Mouse (Mus musculus) layer of hippocampus, postnatal 10 days (tissue): ENCODE measurements around the gene Acadvl. TPM values are rescaled to one million over a fixed set of nuclear protein-coding genes. Genes with fewer than 3 reads are reported as not detected.

ENCODE experiments used
- microRNA-seq, 2 experiments: library from miRNA; unstranded; fragments of <30 nt; microRNA quantifications; one replicate each; pipeline ENCODE4 v1.2.0; 2021
- total RNA-seq, 2 experiments: library from RNA; stranded (reverse); gene quantifications; 2 replicates each; pipeline ENCODE4 v1.2.3; 2021

Acadvl gene
- total RNA-seq, 2 experiments from 2014 or later = 55.7 to 57.6 TPM

Small RNAs within 50 kb of the gene (microRNA-seq; reads per million reads assigned to microRNA genes)
- gene Gm44349 = 0.22 to 0.39 reads per million in 2 experiments
- 7,935 to 11,302 reads per million in 2 experiments for gene Mir324

Other genes starting within 250 kb of the Acadvl start
- 10 to 100 TPM; 69.7 to 72.8 TPM for gene Zbtb4, start 249.5 kb downstream of the Acadvl start, total RNA-seq
- 1 to 10 TPM; 1.1 to 1.6 TPM for gene Chrnb1, start 219.5 kb downstream of the Acadvl start, total RNA-seq
- 10 to 100 TPM; 26.8 to 26.9 TPM for gene Fgf11, start 213.6 kb downstream of the Acadvl start, total RNA-seq
- gene Tmem102, start 209.8 kb downstream of the Acadvl start, total RNA-seq = not detected
- not detected for gene Gm39566, start 200.1 kb downstream of the Acadvl start, total RNA-seq
- gene Spem2, start 196.9 kb downstream of the Acadvl start, total RNA-seq = not detected
- under 1 TPM; 0.34 to 0.54 TPM for gene Spem1, start 193.2 kb downstream of the Acadvl start, total RNA-seq
- 100 to 1,000 TPM; 227 to 245 TPM for gene Nlgn2, start 177.6 kb downstream of the Acadvl start, total RNA-seq
- gene Tmem256, start 176.9 kb downstream of the Acadvl start, total RNA-seq = 100 to 1,000 TPM; 148 to 153 TPM
- gene Plscr3, start 169.0 kb downstream of the Acadvl start, total RNA-seq = 10 to 100 TPM; 31.2 to 37.7 TPM
- gene Tnk1, start 156.7 kb downstream of the Acadvl start, total RNA-seq = under 1 TPM in 1 of 2 experiments, not detected in 1; 0.25 TPM
- gene Tmem95, start 137.4 kb downstream of the Acadvl start, total RNA-seq = not detected
- under 1 TPM; 0.85 TPM for gene Kctd11, start 134.0 kb downstream of the Acadvl start, total RNA-seq
- gene Acap1, start 119.9 kb downstream of the Acadvl start, total RNA-seq = under 1 TPM; 0.16 to 0.21 TPM
- 1 to 10 TPM; 2.4 to 2.5 TPM for gene 2810408A11Rik, start 114.4 kb downstream of the Acadvl start, total RNA-seq
- 100 to 1,000 TPM; 127 to 146 TPM for gene Neurl4, start 114.3 kb downstream of the Acadvl start, total RNA-seq
- gene Gps2, start 101.5 kb downstream of the Acadvl start, total RNA-seq = 10 to 100 TPM; 27.8 to 30.2 TPM
- gene Eif5a, start 93.5 kb downstream of the Acadvl start, total RNA-seq = 100 to 1,000 TPM; 479 to 501 TPM
- gene Ybx2, start 79.6 kb downstream of the Acadvl start, total RNA-seq = 1 to 10 TPM; 9.2 to 9.5 TPM
- 1 to 10 TPM; 1.7 to 2.0 TPM for gene Slc2a4, start 67.2 kb downstream of the Acadvl start, total RNA-seq
- not detected for gene Cldn7, start 50.6 kb downstream of the Acadvl start, total RNA-seq
- gene Ctdnep1, start 34.3 kb downstream of the Acadvl start, total RNA-seq = 100 to 1,000 TPM; 101 to 105 TPM
- 10 to 100 TPM; 98.0 to 99.5 TPM for gene Elp5, start 32.9 kb downstream of the Acadvl start, total RNA-seq
- gene Gabarap, start 24.3 kb downstream of the Acadvl start, total RNA-seq = 100 to 1,000 TPM; 256 to 267 TPM
- gene Phf23, start 19.6 kb downstream of the Acadvl start, total RNA-seq = 10 to 100 TPM; 40.1 to 43.7 TPM
- 10 to 100 TPM; 26.1 to 38.9 TPM for gene Dvl2, start 14.8 kb downstream of the Acadvl start, total RNA-seq
- gene Dlg4, start 1.5 kb upstream of the Acadvl start, total RNA-seq = 100 to 1,000 TPM; 705 to 717 TPM
- gene Asgr1, start 38.7 kb upstream of the Acadvl start, total RNA-seq = 1 to 10 TPM; 1.2 to 1.3 TPM
- not detected for gene Asgr2, start 77.2 kb upstream of the Acadvl start, total RNA-seq
- under 1 TPM; 0.67 to 0.69 TPM for gene Mgl2, start 114.9 kb upstream of the Acadvl start, total RNA-seq
- gene Clec10a, start 140.8 kb upstream of the Acadvl start, total RNA-seq = 1 to 10 TPM; 1.2 to 1.4 TPM
- 10 to 100 TPM; 32.8 to 39.6 TPM for gene Slc16a11, start 197.3 kb upstream of the Acadvl start, total RNA-seq
- 10 to 100 TPM in 1 of 2 experiments, 1 to 10 TPM in 1; 9.2 to 12.1 TPM for gene Slc16a13, start 205.7 kb upstream of the Acadvl start, total RNA-seq
- gene Bcl6b, start 214.4 kb upstream of the Acadvl start, total RNA-seq = 1 to 10 TPM; 4.3 to 7.4 TPM
- gene 0610010K14Rik, start 222.5 kb upstream of the Acadvl start, total RNA-seq = 10 to 100 TPM; 44.8 to 55.3 TPM
- 1 to 10 TPM; 6.6 to 8.7 TPM for gene Gm21988, start 224.4 kb upstream of the Acadvl start, total RNA-seq
- gene Rnasek, start 224.4 kb upstream of the Acadvl start, total RNA-seq = 100 to 1,000 TPM; 306 to 350 TPM
- gene Alox12, start 239.9 kb upstream of the Acadvl start, total RNA-seq = under 1 TPM; 0.45 to 0.69 TPM